Mouse (Mus musculus) induced T-regulatory cell, adult 2 months (primary cell): Measurements from ENCODE around the gene Zfp827.

ENCODE experiments used
- DNase-seq: peaks from one replicate; pipeline ENCODE4 v3.0.0-alpha.2; 2012; ENCODE audit warnings: low read depth

The Zfp827 gene

DNA sequence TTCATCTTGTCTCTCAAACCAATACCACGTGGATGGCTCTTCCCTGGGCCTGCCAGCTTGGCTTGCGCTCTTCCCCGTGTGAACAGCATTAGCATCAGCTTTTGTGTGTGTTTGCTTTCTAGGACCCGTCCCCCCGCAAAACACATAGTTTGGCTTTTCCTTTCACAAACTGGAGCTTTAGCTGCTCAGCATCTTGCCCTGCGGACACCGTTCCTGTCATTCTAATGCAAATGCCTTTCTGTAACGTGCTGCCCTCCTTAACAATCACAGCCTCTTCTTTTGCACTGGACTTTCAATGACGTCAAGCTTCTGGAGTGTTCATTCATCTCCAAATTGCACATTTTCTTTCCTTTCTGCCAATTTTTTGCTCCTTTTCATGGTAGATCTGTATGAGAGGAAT is 196.1 kb downstream of the Zfp827 start:
- DNase-seq = no peak

GRCm38 (mm10) chr8:79225586-79225985 is 197.3 kb downstream of the Zfp827 start:
- DNase-seq = no peak

GRCm38 (mm10) chr8:79226046-79226445 is 197.8 kb downstream of the Zfp827 start:
- no peak for DNase-seq

DNA sequence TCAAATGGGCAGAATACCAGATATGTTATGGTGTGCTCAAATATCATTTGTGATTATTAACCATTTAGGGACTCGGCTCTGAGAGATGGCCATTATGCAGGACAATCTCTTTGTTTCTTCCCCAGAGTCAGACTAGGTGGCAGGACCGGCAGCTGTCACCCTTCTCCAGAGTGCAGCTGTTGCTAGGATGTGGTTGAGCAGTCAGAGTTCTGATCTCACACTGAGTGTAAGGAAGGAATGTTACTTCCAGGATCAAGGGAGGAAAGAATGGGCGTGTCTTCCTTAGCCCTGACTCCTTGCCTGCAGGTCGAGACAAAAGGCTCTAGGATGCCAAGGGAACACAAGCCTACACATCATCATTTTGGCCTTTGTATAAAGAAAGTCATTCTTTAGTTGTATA is 199.0 kb downstream of the Zfp827 start:
- no peak for DNase-seq

DNA sequence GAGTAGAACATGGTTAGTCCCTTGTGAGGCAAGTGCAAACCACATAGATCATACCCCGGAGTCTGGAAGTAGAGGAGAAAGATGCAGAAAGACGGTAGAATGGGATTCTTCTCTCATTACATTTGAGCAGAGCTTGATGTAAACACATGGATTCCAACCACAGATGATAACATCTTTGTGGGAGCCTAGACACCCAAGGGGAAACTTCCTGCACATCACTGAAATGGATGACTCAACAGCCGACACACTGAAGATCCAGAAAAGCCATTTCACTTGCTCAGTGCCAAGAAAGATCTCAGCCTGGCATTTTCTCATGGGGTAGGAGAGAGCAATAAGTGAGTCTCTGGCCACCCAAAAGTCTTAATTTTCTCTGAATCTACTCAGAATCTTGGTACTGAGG is 199.7 kb downstream of the Zfp827 start:
- no peak for DNase-seq

GRCm38 (mm10) chr8:79229266-79229888 is 201.1 kb downstream of the Zfp827 start:
- DNase-seq = no peak

GRCm38 (mm10) chr8:79239320-79239719 is 211.1 kb downstream of the Zfp827 start:
- no peak for DNase-seq

- no peak for DNase-seq
These were observed 211.8 kb downstream of the Zfp827 start for GRCm38 (mm10) chr8:79239996-79240395.
